Mouse (Mus musculus) activated CD4-positive, CD25-positive, alpha-beta regulatory T cell, adult 4 months (primary cell): Measurements from ENCODE around the gene Eif2ak3. TPM values are rescaled to one million over a fixed set of nuclear protein-coding genes. Genes with fewer than 3 reads are reported as not detected.

Source experiments
- ATAC-seq: one replicate; pipeline ENCODE4 v1.8.0; 2017
- polyA plus RNA-seq, 2 experiments: library from polyadenylated mRNA; unstranded; fragments of 100-300 nt; shearing (Covaris generic); gene quantifications; one replicate each; pipeline ENCODE4 v1.2.1; 2017

Eif2ak3 gene
- polyA plus RNA-seq, 2 experiments from 2014 or later, result 2.4 to 4.6 TPM

DNA sequence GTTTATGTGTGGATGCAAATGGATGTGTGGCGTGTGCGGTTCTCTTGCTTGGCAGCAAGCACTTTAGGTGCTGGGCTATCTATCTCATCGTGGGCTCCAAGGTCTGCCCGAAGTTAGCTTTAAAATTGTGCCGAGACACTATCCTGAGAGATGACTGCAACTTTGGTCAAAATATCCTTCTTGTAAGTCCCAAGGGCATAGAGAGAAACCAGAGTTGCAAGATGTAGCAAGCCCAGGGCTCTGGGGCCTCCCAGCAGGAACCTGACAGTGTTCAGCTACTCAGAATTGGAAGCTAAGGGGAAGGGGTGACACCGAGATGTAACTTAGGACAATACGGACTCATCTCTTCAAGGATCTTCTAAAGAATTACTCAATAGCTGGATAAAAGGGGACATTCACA is 65.3 kb downstream of the Eif2ak3 start:
- no peak for ATAC-seq

DNA sequence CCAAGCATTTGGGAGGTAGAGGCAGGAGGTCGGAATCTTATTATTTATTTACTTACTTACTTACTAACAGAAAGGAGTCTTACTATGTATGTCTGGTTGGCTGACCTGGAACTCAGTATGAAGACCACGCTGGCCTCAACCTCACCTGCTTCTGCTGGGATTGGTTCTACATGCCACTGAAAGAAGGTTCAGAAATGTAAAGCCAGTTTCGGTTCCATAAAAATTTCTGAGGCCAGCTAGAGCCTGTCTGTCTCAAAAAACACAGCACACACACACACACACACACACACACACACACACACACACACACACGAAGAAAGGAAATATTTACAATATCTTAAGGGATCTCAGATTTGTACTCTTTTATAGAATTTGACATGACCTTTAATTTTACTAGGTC is 66.0 kb downstream of the Eif2ak3 start:
- ATAC-seq, result no peak

DNA sequence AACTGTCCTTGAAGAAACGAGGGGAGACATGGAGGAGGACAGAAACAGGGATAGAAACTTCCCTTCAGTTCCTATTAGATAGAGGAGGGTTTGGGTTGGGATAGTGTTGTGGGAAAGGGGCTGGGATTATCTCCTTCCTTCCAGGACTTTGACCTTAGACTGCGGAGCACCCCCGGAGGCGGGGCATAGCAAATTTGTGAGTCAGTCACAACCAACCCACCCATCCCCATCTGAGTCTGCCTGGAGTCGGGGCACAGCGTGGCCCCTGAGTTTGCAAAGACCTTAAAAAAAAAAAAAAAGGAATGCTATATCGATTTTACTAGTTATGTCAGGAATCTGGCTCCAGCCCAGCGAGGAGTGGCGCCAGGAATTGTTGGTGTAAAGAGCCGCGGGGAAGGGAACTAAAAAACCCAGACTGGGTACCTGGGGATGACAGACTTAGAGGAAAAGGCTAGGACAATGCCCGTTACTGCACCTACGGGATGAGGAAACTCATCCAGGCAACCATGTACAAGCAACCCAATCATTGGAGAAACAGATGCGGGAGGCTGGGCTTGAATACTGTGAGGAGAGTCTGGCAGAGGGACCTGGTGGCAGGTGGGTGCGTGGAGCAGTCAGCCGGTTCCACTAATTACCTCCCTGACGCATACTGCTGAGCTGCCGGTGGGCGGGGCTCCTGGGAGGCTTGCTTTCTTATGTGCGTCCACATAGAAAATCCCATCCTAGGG is 67.5 kb downstream of the Eif2ak3 start:
- ATAC-seq, result no peak

DNA sequence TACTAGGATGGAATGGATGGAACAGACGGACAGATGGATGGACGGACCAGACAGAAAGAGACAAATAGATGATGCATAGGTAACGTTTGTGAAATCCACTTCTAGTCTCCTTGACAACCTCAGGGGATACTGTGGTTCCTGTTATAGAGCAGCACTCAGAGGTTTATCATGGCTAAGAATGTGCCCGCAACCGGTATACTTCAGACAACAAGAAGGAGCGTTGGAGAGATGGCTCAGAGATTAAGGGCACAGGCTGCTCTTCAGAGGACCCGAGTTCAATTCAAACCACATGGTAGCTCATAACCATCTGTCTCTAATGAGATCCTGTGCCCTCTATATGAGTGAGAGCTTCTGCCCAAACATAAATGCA is 68.1 kb downstream of the Eif2ak3 start:
- no peak for ATAC-seq

DNA sequence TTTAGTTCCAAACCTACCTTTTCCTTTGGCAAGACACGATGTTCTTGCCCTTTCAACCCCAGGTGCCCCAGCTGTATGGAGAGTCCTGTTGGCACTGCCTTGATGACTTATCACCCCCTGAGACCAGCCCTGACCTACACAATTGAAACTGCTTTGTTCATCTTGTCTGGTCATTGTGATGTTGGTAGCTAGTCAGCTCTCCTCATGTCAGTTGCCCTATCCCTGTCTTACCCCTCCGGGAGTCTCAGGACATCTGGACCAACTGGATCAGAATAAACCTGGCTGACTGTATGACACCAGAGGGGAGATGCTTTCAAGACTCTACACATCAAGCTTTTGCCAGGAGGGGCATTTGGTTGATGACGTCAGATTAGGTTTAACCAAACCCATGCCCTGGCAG is 74.5 kb downstream of the Eif2ak3 start, which contains the start of gene Tex37:
Tex37 (minus strand) TSS at position 101 of the 400 bp plus-strand sequence.
- ATAC-seq, result no peak

DNA sequence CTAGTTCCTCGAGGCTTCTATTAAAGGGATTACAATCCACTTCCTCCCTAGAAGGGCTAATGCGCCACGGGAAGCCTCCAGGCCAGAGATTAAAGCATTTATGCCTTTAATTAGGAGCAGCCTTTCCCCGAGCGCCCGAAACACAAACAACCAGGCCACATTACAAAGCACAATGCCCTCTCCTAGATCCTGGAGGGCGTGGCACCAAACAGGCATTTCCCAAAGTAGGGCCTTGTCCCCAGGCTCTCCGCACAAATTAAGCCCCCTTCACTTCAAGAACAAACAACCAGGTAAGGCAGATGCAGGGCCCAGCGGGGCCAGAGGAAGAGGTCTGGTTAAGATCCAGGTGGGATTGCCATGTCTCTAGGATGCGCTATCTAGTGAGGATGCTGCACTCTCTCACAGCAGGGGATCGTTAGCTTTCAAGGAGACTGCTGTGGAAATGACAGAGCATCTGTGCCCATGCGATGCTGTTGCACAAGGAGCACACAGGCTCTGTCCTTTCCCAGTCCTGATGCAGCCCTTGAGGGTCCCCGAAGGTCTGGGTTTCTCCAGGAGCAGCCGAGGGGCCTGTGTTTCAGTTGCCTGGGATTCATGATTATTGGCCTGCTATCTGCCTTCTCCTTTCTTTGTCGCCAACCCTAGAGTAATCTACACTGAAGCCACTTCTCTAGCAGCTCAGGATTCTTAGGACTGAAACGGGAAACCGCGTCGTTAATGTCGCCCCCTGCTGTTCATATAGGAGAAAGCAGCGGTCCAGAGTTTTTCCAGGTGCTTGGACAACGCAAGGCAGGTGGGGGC is 77.2 kb downstream of the Eif2ak3 start:
- ATAC-seq, result no peak

DNA sequence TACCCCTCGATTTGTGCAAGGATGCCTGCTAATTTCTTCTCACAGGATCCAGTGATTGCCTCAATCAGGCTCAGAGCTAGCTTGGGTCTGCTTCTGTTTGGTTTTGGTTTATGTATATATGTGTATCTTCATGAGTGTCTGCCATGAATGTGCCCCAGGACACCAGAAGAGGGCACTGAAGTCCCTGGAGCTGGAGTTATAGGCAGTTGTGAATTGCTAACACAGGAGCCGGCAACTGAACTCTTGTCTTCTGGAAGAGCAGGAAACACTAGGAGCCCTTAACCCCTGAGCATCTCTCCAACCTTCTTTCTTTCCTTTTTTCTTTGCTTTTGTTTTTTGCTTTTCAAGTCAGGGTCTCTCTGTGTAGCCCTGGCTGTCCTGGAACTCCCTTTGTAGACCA is 87.5 kb downstream of the Eif2ak3 start:
- ATAC-seq, result no peak

DNA sequence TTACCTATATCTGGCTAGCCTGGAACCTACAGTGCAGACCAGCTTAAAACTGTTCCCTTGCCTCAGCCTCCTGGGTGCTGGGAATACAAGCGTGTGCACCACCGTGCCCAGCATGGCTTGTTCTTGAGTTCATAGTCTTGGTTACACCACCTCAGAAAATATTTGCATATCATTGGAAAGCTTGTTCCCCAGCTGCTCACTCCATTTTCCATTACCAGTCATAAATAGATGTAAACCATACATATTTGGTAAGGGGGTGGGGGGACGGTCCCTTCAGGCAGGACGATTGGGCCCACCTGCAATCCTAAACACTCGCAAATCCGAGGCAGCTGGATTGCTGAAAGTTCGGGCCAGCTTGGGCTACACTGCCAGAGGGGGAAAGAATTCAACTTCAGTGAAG is 109.0 kb downstream of the Eif2ak3 start:
- no peak for ATAC-seq

DNA sequence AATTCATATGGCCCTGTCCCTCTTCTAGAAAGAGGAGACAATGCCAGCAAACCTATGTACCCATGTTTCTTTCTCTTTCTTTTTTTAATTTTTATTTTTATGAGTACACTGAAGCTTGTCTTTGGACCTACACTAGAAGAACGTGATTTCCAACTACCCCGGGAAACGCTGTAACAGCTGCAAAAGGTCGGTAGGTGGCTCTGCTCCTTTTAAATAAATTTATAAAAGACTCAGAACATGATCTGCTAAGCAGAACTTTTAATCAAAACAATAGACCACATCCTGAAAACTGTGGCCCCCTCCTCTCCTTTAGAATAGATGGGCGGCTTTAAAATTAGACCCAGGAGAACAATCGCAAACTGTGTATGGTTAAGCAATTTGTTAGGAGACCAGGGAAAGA is 109.7 kb downstream of the Eif2ak3 start:
- no peak for ATAC-seq

Other genes with a start within 250 kb of the Eif2ak3 start
- gene Rpia, start 52.3 kb upstream of the Eif2ak3 start, polyA plus RNA-seq, result 1 to 10 TPM; 4.2 to 5.2 TPM
- not detected for gene Tex37, start 74.4 kb downstream of the Eif2ak3 start, polyA plus RNA-seq
- gene Foxi3, start 112.0 kb downstream of the Eif2ak3 start, polyA plus RNA-seq, result not detected